In the genomic region with DNA sequence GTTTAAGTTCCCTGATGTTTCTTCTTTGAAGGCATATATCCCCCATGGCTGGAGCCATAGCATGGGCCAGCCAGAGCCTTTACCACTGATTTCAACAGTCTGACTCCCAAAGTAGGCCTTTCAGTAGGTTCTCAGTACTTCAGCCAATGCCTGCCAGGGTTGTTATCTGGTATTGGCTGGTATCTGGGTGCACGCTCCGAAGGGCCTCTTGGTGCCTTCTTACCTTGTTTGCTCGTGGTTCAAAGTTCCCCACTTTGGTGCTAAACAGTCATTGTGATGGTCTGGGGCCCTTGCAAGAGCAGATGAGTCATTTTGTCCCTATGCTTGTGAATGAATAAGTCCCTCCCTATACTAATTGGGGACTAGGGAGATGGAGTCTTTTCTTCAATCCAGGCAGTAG, we compare ENCODE assay signal across 28 mouse cellular contexts.
DNase-seq lines count a peak whose midpoint lies in the region; ATAC-seq and TF ChIP-seq lines count a peak whose summit lies in the region.
"Had no signal": no experiment of that assay in that cellular context is flagged by ENCODE, and none has a peak within 500 bp of the region (broad histone marks: within the 10 kb centered on the region; RNA-seq: fewer than 3 reads in every experiment).

No protein-coding gene starts in this region.

- no peak overlapping the region for H3K4me2 ChIP-seq in liver, embryonic 12.5 days
- H3K4me2 ChIP-seq in intestine, postnatal 0 days (replicated peaks; ENCODE audit: low read depth): no peak overlapping the region
- no peak overlapping the region for H3K4me2 ChIP-seq in stomach, postnatal 0 days (replicated peaks; ENCODE audit: low read depth)
- H3K4me2 ChIP-seq: embryonic facial prominence, embryonic 13.5 days; embryonic facial prominence, embryonic 15.5 days; forebrain, embryonic 13.5 days; forebrain, embryonic 15.5 days had no signal

- no peaks in the 10 kb centered on the region for H3K36me3 ChIP-seq in liver, adult 2 months (ENCODE audit: control insufficient read depth, insufficient read depth, low read length)
- H3K36me3 ChIP-seq in liver, embryonic 12.5 days: no peaks in the 10 kb centered on the region
- H3K36me3 ChIP-seq in intestine, postnatal 0 days (ENCODE audit: control insufficient read depth, insufficient read depth): no peaks in the 10 kb centered on the region
- H3K36me3 ChIP-seq in stomach, postnatal 0 days (ENCODE audit: control insufficient read depth, insufficient read depth, low read length): no peaks in the 10 kb centered on the region
- H3K36me3 ChIP-seq: embryonic facial prominence, embryonic 13.5 days; embryonic facial prominence, embryonic 15.5 days; forebrain, embryonic 10.5 days; forebrain, embryonic 15.5 days; G1E had no signal

- intact Hi-C loops in left cerebral cortex, postnatal 10 days (cut with DNase I): no loop called here

- H3K79me2 ChIP-seq in liver, adult 2 months (ENCODE audit: control insufficient read depth, insufficient read depth, low read length): no peaks in the 10 kb centered on the region

- H3K4me3 ChIP-seq in liver, adult 2 months (ENCODE audit: insufficient read depth, low read depth, low read length): no peak overlapping the region
- H3K4me3 ChIP-seq in liver, embryonic 12.5 days: no peak overlapping the region
- no peak overlapping the region for H3K4me3 ChIP-seq in intestine, postnatal 0 days (ENCODE audit: low read depth, low read length)
- no peak overlapping the region for H3K4me3 ChIP-seq in stomach, postnatal 0 days (ENCODE audit: low read depth, low read length)
- H3K4me3 ChIP-seq: embryonic facial prominence, embryonic 13.5 days; embryonic facial prominence, embryonic 15.5 days; erythroblast, embryonic 14.5 days; forebrain, embryonic 10.5 days; forebrain, embryonic 13.5 days; forebrain, embryonic 15.5 days had no signal

- no peak overlapping the region for H3K27ac ChIP-seq in liver, adult 2 months (replicated peaks; ENCODE audit: insufficient read depth, low read depth, low read length)
- no peak overlapping the region for H3K27ac ChIP-seq in liver, embryonic 12.5 days
- H3K27ac ChIP-seq in intestine, postnatal 0 days (ENCODE audit: low read depth, low read length): no peak overlapping the region
- H3K27ac ChIP-seq in stomach, postnatal 0 days (replicated peaks): no peak overlapping the region
- H3K27ac ChIP-seq: embryonic facial prominence, embryonic 13.5 days; embryonic facial prominence, embryonic 15.5 days; forebrain, embryonic 10.5 days; forebrain, embryonic 13.5 days; forebrain, embryonic 15.5 days had no signal

- ATAC-seq in liver, embryonic 12.5 days: no peak
- peak; percentile 98 for ATAC-seq in intestine, postnatal 0 days
- peak; percentile 87; the same call in 1 of the 2 replicates for ATAC-seq in stomach, postnatal 0 days (ENCODE audit: low FRiP score, low TSS enrichment)
- ATAC-seq: activated CD4-positive, CD25-positive, alpha-beta regulatory T cell, adult 4 months; CD4-positive, CD25-positive, alpha-beta regulatory T cell, adult 4 months; forebrain, embryonic 13.5 days; forebrain, embryonic 15.5 days; forebrain, postnatal 0 days; Patski had no signal

- TF ChIP-seq EP300 in stomach, postnatal 0 days (optimal IDR thresholded peaks at IDR 0.05): no peak

- peak; percentile 54 for DNase-seq in liver, adult 2 months (ENCODE audit: extremely low read depth, low read depth, low spot score)
- peak; percentile 33 for DNase-seq in stomach, postnatal 0 days (ENCODE audit: low spot score)
- no peak for DNase-seq in left cerebral cortex, postnatal 10 days (ENCODE audit: extremely low spot score in 1 of 2, low spot score in 2 of 2)
- no peak for DNase-seq in adrenal gland, postnatal 4 days (ENCODE audit: low spot score in 2 of 2)
- DNase-seq: adrenal gland, adult 8-10 months; adrenal gland, postnatal 14 days; adrenal gland, postnatal 36 days; B cell, adult 2 months; cerebellum, adult 11 months; cerebellum, adult 18-20 months; cerebellum, adult 8-10 months; cerebellum, adult 9-11 months; cerebellum, postnatal 14 days; cerebellum, postnatal 36 days; embryo, embryonic 11 days; forebrain, postnatal 0 days had no signal

- no peaks in the 10 kb centered on the region for H3K9me3 ChIP-seq in liver, embryonic 12.5 days (replicated peaks)
- no peaks in the 10 kb centered on the region for H3K9me3 ChIP-seq in intestine, postnatal 0 days (ENCODE audit: control insufficient read depth)
- no peaks in the 10 kb centered on the region for H3K9me3 ChIP-seq in stomach, postnatal 0 days (ENCODE audit: control insufficient read depth, low read length)
- H3K9me3 ChIP-seq: embryonic facial prominence, embryonic 13.5 days; embryonic facial prominence, embryonic 15.5 days; forebrain, embryonic 10.5 days; forebrain, embryonic 13.5 days; forebrain, embryonic 15.5 days had no signal

- TF ChIP-seq CTCF in liver, adult 2 months (IDR thresholded peaks at IDR 0.05; ENCODE audit: low read depth, low read length): no peak
- no peak for TF ChIP-seq CTCF in intestine, postnatal 0 days (IDR thresholded peaks at IDR 0.05; ENCODE audit: low read depth)
- TF ChIP-seq CTCF in stomach, postnatal 0 days (IDR thresholded peaks at IDR 0.05; ENCODE audit: low read depth): no peak

- WGBS in liver, adult 2 months: 23% methylated on average over 3 of the region's 3 CpGs
- WGBS in liver, embryonic 12.5 days (ENCODE audit: insufficient replicate concordance): 40% methylated on average over 3 of the region's 3 CpGs
- 34% methylated on average over 3 of the region's 3 CpGs for WGBS in intestine, postnatal 0 days
- 60% methylated on average over 3 of the region's 3 CpGs for WGBS in stomach, postnatal 0 days

- no peak overlapping the region for H3K9ac ChIP-seq in liver, adult 2 months (ENCODE audit: low read depth, low read length)
- no peak overlapping the region for H3K9ac ChIP-seq in liver, embryonic 12.5 days
- H3K9ac ChIP-seq in intestine, postnatal 0 days (ENCODE audit: low read depth, low read length): no peak overlapping the region
- no peak overlapping the region for H3K9ac ChIP-seq in stomach, postnatal 0 days (ENCODE audit: low read length)
- H3K9ac ChIP-seq: embryonic facial prominence, embryonic 13.5 days; embryonic facial prominence, embryonic 15.5 days; forebrain, embryonic 13.5 days; forebrain, embryonic 15.5 days; forebrain, postnatal 0 days had no signal

- no peaks in the 10 kb centered on the region for H3K4me1 ChIP-seq in liver, adult 2 months (ENCODE audit: control insufficient read depth, insufficient read depth, low read length)
- H3K4me1 ChIP-seq in liver, embryonic 12.5 days: no peaks in the 10 kb centered on the region
- no peaks in the 10 kb centered on the region; the same call in 1 of the 2 replicates for H3K4me1 ChIP-seq in intestine, postnatal 0 days (replicated peaks; ENCODE audit: control insufficient read depth, insufficient read depth, low read length)
- H3K4me1 ChIP-seq in stomach, postnatal 0 days (replicated peaks; ENCODE audit: control insufficient read depth, insufficient read depth): no peaks in the 10 kb centered on the region
- H3K4me1 ChIP-seq: embryonic facial prominence, embryonic 13.5 days; embryonic facial prominence, embryonic 15.5 days; forebrain, embryonic 10.5 days; forebrain, embryonic 15.5 days had no signal

- no peaks in the 10 kb centered on the region for H3K27me3 ChIP-seq in liver, adult 2 months (ENCODE audit: control insufficient read depth, insufficient read depth, low read length)
- no peaks in the 10 kb centered on the region for H3K27me3 ChIP-seq in liver, embryonic 12.5 days (replicated peaks)
- H3K27me3 ChIP-seq in intestine, postnatal 0 days (replicated peaks; ENCODE audit: control insufficient read depth, insufficient read depth, low read length): no peaks in the 10 kb centered on the region
- no peaks in the 10 kb centered on the region for H3K27me3 ChIP-seq in stomach, postnatal 0 days (ENCODE audit: control insufficient read depth, insufficient read depth, low read length)
- H3K27me3 ChIP-seq: embryonic facial prominence, embryonic 13.5 days; embryonic facial prominence, embryonic 15.5 days; forebrain, embryonic 13.5 days; forebrain, embryonic 15.5 days; Patski had no signal

- no peak for TF ChIP-seq POLR2A in liver, adult 2 months (IDR thresholded peaks at IDR 0.05; ENCODE audit: extremely low read depth, insufficient read depth, low read length)

Comparison
In these comparisons a context has a peak if more than half of its experiments do, and no peak if none do; other contexts are left out.
1. DNase-seq: peak in liver, adult 2 months (single experiment) and stomach, postnatal 0 days (single experiment); none in left cerebral cortex, postnatal 10 days (0 of 2) and adrenal gland, postnatal 4 days (0 of 2).